Mouse (Mus musculus): ENCODE measurements around the gene Olfr378.

Gene Olfr378

GRCm38 (mm10) chr11:73428377-73428776 is at the start of gene Olfr378:
Gene Olfr378 (minus strand): TSS chr11:73428477.
- ATAC-seq (ENCODE audit: insufficient number of reproducible peaks, low FRiP score, low TSS enrichment): no peak

DNA sequence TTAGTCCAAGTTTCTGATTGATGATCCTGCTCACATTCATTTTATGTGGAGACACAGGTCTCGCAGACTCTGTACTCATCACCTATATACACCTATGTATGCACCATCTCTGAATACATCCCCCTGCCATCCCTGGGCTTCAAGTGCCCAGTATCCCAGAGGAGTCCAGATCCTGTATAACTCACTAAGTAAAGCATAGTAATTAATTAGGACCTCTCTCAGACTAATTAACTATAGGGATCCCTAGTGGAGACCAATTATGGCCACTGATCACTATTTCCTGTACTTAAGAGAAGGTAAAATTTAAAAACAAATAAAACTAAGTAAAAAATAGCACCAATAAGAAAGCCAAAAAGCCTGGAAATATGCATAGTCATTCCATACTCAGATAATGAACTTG is 29.1 kb upstream of the Olfr378 start, which contains the start of gene Olfr380:
Gene Olfr380 (minus strand): TSS at position 101 of the 400 bp plus-strand sequence.
- ATAC-seq (ENCODE audit: insufficient number of reproducible peaks, low FRiP score, low TSS enrichment): no peak

GRCm38 (mm10) chr11:73399514-73399913 is 28.8 kb downstream of the Olfr378 start, which contains the start of gene Olfr1:
Gene Olfr1 (minus strand): TSS chr11:73399614.
- ATAC-seq (ENCODE audit: insufficient number of reproducible peaks, low FRiP score, low TSS enrichment): no peak

DNA sequence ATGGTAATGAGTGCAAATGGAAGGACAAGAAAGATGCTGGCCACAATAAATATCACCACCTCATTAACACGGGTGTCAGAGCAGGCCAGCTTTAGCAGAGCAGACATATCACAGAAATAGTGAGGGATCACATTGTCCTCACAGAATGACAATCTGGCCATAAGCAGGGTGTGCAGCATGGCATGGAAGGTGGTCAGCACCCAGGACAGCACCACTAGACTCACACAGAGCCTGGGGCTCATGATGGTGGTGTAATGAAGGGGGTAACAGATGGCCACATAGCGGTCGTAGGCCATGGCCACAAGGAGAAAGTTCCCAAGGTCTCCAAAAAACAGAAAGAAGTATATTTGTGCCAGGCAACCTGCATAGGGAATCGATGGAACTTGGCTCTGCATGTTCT is 32.9 kb downstream of the Olfr378 start:
- ATAC-seq (ENCODE audit: insufficient number of reproducible peaks, low FRiP score, low TSS enrichment): no peak

All from cerebellum, adult (tissue).